Mouse (Mus musculus) megakaryocyte progenitor cell, adult 5-6 weeks (primary cell): Measurements from ENCODE around the gene Trim11. TPM values are rescaled to one million over a fixed set of nuclear protein-coding genes. Genes with fewer than 3 reads are reported as not detected.

Experiments used
- ATAC-seq: replicated peaks from 2 replicates; pipeline ENCODE4 v1.8.0; 2016; ENCODE audit warnings: mild to moderate bottlenecking, moderate TSS enrichment, inconsistent platforms; ENCODE audit not compliant: poor library complexity
- total RNA-seq, 2 experiments: library from RNA; stranded (forward) in 1 of 2; stranded (reverse) in 1 of 2; fragments of 157-497, 149-512 nt in 1 of 2; fragments of 200-1000 nt in 1 of 2; gene quantifications; 2 replicates each; pipeline versions ENCODE4 v1.2.3 to v1.2.4; 2015 to 2017

Trim11 gene
- total RNA-seq, 2 experiments from 2014 or later: 25.0 to 25.9 TPM

DNA sequence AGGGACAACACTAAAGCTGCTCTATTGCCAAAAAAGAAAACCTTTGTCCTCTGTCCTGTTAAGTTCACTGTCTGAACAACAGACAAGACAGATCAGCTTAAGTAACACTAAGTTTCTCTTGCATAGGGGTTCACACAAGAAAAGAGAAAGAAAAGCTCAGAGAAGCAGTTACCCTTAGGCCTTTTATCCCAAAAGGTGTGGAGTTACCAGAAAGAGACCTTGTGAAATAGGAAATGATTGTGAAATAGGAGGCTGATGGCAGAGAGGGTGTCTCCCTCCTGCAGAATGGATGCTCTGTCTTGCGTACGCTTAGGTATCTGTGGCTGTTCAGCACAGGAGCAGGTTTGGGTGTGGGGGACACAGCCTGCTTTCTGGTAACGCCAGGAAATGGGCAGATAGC is 1.3 kb downstream of the Trim11 start:
- ATAC-seq: 0 out of 2 replicates have a peak, but pooled peaks have one; percentile 10

DNA sequence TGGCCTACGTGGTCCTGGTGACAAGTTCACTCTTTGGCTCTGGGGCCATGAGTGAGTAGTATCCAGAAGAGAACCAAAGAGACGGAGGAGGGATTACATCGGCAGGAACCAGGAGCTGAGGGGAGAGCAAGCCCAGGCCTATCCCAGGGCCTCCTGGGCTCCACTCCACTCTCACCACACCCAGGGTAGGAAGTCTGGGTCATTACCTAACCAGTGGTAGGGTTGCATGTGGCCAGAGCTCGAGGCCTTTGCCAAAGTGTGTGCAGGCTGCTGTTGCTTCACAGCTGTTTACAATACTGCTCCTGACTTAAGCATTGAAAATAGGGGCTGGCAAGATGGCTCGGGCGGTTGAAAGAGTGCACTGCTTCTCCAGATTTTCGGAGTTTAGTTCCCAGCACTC is 1.8 kb downstream of the Trim11 start:
- peak; percentile 50 for ATAC-seq

DNA sequence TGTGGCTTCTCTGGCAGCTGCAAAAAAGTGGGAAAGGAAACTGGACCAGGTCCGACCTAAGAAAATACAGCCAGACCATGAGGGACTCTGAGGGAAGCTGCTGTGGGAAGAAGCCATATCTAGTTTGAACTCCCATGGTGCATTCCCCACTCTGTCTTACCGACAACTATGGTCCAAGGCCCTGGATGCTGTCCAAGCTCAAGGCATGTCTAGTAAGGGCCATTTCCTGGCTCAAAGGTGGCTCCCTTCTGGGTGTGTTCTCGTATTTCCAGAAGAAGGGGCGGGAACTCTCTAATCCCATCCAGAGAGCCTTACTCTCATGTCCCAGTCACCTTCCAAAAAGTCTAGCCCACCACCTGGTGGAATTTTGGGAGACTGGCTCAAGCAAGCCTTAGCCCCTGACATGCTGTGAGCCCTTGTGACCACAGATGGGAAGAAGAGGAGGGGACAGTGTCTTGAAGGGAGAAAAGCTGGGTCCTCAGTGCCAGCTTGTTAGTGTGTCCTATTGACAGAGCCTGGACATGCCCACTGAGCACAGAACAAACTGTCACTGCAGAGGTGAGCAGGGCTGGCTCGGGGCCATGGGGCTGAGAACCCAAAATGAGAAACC is 2.6 kb downstream of the Trim11 start:
- ATAC-seq: no peak

DNA sequence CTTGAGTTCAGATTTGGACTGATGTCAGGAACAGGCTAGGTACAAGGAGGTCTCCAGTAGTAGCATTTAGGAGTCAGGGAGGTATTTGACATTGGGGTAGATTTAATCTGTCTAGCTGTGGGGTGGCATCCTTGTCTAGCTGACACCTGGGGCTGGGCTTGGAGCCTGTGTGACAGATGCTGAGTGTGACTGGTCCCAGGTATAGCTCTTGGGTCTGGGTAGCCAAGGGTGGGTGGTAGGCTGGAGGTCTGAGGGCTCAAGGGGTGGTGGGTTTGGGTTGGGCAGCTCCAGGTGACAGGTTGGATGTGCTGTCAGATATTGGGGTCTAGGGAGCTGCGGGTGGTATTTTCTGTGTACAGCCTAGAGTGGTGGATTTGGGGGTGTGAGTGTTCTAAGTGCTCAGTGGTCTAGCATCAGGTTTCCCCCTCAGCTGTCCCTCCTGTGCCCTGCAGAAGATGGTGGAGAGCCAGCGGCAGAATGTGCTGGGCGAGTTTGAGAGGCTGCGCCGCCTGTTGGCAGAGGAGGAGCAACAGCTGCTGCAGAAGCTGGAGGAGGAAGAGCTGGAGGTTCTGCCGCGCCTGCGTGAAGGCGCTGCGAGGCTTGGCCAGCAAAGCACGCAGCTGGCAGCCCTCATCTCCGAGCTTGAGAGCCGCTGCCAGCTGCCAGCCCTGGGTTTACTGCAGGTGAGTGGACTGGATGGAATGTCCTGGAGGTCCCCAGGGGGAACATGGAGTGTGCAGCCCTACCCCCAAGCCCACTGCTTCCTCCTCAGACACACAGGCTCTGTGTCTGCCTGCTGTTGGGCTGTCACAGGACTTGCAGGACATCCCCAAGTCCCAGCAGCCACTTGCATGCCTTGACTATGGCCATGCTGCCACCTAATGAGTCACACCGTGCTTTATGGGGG is 3.9 kb downstream of the Trim11 start:
- peak; percentile 56 for ATAC-seq

DNA sequence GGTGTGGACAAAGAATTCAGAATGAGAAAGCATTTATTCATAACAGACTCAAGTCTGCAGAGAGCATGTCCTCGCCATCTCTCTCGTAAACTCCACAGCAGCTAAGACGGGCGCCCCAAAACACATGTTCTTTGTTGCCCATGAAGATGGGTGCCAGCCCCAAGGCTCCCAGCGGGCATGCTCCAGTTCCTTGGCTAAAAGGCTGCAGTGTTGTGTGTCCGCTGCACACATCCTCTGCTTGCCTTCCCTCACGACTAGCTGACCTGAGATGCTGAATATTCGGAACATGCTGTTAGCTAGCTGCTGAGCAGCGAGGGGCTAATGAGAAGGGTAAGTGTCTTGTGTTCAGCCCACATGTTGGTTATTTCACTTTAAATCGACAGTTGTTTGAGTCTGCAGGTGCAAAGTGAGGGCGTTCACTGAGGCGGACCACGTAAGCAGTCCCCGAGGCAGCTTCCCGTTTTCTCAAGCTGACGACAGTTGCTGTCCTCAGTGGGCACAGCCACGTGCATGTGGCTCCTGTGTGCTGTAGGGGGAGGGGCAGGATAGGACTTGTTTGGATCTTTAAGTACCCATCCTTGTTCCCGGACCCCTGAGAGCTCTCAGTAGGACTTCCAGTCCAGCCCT is 4.7 kb downstream of the Trim11 start:
- peak; percentile 43 for ATAC-seq

DNA sequence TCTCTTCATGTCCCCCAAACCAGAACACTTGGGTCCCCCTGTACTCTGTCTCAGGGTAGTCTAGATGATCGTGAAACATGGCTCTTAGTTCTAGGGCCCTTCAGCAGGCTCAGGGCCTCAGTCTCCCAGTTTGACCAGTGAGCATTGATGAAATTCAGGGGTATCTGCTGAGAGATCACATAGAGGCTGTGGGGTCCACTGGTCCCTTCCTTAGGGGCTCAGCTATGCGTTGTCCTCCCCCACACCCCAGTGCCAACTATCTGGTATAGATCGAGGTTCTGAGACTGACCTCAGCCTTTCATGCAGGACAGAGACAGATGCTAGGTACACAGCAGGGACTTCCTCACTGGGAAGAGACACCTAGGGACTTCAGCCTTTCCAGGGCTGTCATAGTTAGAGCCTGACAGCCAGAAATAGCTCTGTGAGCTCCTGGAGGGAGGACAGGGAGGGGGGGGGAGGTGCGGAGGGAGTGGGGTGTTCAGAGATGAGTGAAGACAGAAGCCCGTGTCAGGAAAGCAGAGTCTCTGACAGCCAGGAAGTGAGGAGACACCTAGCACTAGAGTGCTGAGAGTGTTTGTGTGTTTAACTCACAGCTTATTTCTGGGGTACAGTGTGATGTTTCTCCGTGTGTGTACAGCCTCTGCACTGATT is 5.9 kb downstream of the Trim11 start:
- no peak for ATAC-seq

DNA sequence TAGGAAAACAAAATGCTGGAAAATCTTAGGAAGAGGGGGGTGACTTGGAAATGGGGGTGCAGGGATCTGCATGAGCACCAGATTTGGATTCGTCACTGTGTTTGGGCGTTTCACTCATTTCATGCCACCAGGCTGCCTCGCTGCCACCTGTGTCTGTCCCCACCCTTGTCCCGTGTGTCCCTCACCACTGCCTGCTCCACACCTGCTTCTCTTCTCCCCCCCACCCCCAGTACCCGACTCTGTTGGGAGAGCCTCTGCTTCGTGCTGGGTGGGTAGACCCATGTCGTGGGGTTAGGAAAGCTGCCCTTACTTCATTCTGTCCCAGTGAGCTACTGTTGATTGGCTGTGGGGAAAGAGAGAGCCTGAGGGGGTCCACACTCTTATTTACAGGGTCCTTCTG is 6.8 kb downstream of the Trim11 start:
- ATAC-seq: no peak

DNA sequence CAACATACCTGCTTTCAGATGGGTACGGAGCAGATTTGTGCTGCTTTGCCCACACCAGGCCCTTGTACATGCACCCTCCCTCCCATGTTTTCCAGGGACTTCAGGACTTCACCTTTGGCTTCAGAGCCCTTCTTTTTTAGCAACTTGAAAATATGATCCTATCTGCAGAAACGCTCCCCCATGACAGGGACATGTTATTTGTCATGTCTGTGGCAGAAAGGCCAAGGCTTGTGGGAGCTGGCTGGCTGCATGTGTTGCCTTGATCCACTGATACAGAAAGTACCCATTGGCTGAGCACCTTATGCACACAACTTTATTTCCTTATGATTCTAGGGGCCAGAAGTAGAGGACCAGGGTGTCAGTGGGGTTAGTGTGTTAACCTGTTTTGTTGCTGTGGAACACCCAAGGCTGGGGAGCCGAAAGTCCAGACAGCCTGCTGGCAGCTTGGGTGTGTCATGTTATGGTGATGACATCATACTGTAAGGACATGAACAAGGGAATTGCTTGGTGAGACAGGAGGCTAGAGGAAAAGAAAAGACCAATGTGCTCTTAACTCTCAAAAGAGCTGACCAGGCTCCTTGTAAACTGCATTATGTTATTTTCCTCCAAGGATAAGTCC is 7.5 kb downstream of the Trim11 start:
- ATAC-seq: no peak

DNA sequence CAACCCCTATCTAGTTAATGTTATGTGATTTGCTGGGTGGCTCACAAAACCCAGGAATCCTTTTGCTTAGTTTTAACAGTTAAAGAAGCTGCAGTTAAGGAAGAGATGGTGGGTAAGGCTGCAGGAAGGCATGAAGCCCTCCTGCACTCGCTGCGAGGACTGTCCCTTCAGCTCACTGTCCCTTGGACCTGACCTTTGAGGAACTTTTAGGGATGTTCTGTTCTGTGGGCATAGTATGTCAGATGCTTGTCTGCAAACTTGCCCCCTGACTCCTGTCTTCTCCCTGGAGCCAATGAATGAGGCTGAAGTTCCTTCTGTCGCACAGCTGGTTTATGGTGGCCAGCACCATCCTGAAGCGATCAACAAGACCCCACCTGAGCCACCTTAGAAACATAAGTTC is 11.3 kb downstream of the Trim11 start:
- no peak for ATAC-seq

DNA sequence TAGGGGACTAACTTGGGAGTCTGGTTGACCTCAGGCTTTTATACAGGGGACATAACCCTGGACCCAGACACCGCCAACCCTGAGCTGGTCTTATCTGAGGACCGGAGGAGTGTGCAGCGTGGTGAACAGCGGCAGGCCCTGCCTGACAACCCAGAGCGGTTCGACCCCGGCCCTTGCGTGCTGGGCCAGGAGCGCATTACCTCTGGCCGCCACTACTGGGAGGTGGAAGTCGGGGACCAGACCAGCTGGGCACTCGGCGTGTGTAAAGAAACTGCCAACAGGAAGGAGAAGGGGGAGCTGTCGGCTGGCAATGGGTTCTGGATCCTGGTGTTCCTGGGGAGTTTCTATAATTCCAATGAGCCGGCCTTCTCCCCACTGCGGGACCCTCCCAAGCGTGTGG is 12.2 kb downstream of the Trim11 start:
- ATAC-seq: no peak

DNA sequence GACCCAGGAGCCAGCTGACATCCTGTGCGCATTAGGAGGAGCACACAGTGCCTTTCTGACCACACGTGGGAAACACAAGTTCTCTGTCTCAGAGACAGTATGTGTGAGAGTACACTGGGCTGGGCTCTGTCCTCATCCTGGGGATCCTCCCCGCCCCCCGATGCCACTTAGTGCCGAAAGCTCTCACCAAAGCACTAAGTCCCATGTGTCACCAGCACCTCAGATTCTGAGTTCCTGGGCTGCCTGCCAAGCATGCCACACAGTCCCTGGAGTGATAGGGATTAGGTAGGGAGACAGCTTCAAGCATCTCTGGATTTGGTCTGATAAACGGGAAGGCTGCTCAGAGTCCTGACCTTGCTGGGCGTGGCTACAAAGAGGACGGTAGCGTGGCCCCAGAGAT is 12.9 kb downstream of the Trim11 start:
- no peak for ATAC-seq

DNA sequence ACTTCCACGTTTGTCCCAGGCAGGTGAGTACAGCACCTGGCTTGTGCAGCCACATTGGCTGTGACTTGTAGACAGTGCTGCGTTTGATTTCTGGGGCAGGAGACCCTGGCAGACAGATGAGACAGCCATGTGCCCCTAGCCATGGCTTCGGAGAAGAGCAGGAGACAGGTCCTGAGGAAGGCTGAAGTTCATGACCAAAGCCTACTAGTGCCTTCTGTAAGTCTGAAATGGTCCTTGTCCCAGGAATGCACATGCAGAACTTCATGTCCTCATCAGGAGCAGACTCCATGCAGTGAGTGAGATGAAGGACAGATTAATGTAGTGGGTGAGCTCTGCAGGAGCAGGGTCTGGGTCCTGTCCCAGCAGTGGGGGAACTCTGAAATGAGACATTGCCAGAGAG is 14.0 kb downstream of the Trim11 start:
- ATAC-seq: no peak

DNA sequence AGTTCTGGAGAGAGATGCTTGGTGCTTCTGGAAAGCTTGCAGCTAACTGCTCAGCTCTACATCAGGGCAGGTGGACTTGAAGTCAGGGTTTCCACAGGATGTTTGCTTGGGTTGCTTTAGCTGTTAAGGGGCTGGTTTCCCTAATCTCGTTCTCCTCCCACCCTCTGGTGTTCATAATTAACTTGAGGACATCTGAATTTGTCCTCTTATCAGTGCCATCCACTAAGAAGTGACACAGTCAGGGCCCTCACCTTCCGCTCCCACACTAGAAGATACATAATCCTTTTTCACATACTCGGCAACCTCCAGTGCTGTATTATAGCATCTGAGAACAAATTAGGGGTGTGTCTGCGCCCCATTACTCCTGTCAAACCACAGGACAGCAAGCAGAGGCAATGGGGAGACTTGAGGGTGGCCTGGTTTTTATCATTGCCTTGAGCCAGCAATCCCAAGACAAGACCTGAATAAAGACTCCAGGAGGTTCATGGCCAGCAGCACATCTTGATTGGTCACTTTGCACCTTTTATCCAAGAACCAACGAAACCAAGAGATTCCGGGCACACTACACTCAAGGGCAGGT is 15.3 kb downstream of the Trim11 start:
- no peak for ATAC-seq

DNA sequence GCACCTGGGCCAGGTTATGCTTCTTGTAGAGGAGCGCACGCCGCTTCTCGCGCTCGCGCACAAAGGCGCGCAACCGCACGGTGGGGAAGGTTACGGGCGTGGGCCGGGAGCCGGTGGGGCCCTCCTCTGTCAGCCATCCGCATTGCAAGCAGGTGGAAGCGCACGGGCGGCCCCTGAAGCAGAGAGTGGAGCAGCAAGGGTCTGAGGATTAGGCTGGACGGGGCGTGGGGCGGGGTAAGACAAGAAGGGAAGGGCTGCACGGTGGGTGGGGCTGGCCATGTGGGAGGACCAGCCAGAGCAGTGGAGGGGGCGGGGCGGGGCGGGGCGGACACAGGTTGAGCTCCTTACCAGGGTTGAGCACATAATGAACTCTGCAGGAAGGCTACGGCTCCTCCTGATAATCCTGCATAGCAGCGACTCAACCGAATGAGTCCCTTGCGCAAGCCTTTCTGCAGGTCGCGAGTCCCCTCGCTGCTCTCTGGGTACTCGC is 16.5 kb downstream of the Trim11 start:
- peak; percentile 63 for ATAC-seq

DNA sequence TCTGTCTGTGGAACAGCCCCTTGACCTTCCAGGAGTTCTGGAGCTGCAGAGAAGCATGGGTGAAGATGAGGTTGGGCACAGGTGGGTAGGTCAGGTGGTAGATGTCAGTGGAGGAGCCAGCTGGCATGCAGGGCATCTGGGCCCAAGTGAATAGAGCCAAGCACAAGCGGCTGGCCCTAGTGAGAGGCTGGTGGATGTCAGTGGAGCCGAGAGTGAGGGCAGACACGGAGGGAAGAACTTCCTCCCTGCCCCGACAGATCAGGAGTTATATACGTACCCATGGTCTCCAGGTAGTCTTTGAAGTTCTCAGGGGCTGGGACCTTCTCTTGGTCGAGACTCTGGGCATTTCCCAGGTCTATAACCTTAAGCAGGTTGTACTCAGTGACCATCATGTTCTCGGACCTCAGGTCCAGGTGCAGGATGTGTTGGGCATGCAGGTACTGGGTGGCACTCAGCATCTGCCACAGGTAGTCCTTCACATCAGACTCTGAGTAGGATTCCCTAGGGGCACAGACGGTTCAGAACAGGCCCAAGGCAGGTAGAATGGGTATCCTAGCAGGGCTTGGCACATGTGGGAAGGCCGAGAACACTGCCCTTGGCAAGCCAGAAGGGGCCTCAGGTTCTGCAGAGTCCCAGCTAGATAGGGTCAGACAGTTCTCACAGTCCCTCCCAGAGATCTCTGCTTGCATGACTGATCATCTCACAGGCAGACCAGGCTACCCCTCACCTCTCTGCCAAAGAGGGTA is 17.3 kb downstream of the Trim11 start:
- no peak for ATAC-seq

DNA sequence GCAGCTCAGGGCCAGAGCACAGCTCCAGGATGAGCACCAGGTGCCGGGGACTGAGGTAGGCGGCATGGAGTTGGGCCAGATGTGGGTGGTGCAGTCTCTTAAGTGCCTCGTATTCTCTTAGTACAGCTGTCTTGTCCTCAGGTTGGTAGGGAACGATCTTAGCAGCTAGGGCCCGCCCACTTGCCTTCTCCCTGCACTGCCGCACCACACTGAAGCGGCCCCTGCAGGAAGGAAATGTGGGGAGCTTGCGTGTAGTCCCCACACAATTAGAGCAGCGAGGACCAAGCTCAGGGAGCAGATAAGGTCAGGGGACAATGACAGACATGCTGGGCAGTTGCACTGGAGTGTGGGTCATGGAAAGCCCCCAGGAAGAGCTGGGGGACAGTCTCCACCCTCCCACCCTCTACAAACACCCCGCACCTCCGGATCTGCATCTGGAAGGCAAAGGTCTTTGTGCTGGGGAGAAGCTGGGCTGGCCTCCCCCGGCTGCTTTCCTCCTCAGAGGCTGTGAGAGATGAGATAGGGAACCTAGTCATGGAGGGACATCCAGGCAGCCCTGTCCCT is 18.0 kb downstream of the Trim11 start:
- peak; percentile 66 for ATAC-seq

DNA sequence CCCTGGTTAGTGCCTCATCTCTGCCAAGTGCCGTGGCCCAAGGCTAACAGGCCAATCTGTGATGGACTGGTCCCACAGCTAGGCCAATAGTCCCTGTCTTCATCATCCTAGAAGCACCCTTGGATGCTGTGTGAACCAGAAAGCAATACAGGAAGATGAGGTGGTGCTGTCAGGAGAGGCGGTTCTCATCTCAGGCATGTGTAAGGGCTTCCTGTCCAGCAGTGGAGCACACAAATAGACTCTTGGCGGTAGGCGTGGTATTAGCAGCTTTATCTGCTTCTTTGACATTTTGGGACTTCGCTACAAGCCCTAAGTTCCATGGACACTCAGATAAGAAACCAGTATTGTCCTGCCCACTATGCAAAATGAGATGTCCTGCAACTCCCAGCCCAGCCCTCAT is 19.6 kb downstream of the Trim11 start:
- ATAC-seq: no peak

DNA sequence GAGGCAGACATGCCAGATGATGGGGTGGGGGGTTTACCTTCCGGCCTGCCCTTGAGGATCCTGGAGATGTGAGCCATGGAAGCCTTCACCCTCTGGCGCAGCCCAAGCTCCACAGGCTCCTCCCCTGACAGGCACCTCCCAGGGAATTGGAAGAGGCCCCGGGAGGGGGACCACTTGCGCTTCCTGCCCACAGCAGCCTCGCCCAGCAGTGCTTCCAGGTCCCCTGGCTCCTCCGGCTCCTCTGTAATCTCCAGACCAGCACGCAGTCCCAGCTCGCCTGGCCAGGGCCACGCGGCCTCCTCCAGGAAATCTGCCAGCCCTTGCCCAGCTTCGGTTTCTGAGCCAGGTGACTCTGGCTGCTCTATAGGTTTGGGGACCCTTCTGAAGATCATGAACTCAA is 21.3 kb downstream of the Trim11 start:
- no peak for ATAC-seq

DNA sequence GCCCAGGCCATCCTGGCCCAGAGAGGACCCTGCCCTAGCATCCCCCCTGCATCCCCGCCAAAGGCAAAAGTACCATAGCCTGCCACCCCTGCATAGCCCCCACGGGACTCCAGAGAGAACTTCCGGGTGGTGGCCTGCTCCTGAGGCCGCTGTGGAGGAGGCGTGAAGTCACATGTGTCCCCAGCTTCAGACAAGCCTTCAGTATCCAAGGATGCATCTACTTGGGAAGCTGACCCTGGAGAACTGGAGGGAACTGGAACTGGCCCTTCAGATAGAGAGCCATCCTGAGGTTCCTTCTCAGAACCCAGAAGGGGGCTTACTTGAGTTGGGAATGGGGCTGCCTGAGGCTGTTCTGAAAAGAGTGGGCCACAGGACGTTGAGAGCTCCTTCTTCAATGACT is 21.9 kb downstream of the Trim11 start:
- no peak for ATAC-seq

DNA sequence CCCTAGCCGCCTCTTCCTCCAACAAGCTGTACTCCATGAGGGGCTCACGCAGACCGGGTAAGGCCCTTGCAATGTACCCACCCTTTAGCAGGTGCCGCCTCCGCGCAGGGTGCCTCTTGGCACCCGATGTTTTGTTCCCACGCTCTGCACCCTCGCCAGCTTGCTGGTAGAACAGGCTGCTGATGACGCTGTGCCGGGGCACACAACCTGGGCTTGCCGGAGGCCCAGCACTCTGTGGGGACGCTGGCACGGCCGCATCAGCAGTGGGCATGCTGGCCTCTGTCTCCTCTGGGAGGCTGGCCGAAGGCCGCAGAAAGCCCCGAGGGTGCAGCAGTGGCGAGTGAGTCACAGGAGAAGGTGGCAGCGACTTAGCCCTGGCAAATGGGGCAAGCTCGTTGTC is 22.7 kb downstream of the Trim11 start:
- ATAC-seq: no peak
